Mouse (Mus musculus) G1E (cell line): Measurements from ENCODE around the gene Gm20683. TPM values are rescaled to one million over a fixed set of nuclear protein-coding genes. Genes with fewer than 3 reads are reported as not detected.
"Not testable (repeated sequence)": the region's sequence is repeated elsewhere in the genome, so short reads cannot be mapped to it uniquely, and the experiment has no call there.

Source experiments
- ATAC-seq: 2 replicates; pipeline ENCODE4 v1.8.0; 2016; ENCODE audit warnings: mild to moderate bottlenecking; ENCODE audit not compliant: insufficient number of reproducible peaks, poor library complexity, low FRiP score, severe bottlenecking; ENCODE audit errors: extremely low read depth
- DNase-seq: peaks from one replicate; pipeline ENCODE4 v3.0.0; 2012; ENCODE audit warnings: low spot score
- H3K27me3 ChIP-seq: 2 replicates; pipeline ENCODE4 v1.6.1; 2012; ENCODE audit warnings: mild to moderate bottlenecking, low read length, inconsistent platforms; ENCODE audit not compliant: insufficient read depth
- H3K36me3 ChIP-seq: replicated peaks from 2 replicates; pipeline ENCODE3; 2012; ENCODE audit warnings: mild to moderate bottlenecking, inconsistent platforms
- H3K4me1 ChIP-seq: 2 replicates; pipeline ENCODE4 v1.6.1; 2012; ENCODE audit warnings: low read depth, low read length, inconsistent platforms, mixed read lengths; ENCODE audit not compliant: insufficient read depth
- H3K4me3 ChIP-seq: 2 replicates; pipeline ENCODE4 v1.5.1; 2012; ENCODE audit warnings: low read depth, mild to moderate bottlenecking, inconsistent platforms, low read length, moderate library complexity, mixed read lengths
- H3K9me3 ChIP-seq: replicated peaks from 2 replicates; pipeline ENCODE4 v1.6.1; 2012; ENCODE audit warnings: inconsistent platforms
- CTCF ChIP-seq: IDR thresholded peaks from 2 replicates; pipeline ENCODE4 v1.5.1; 2012; ENCODE audit warnings: low read depth, low read length, inconsistent platforms, mixed read lengths
- GATA1 ChIP-seq: IDR thresholded peaks from 2 replicates; pipeline ENCODE4 v1.6.1; 2012; ENCODE audit warnings: borderline replicate concordance, low read length, inconsistent platforms, mixed read lengths
- GATA2 ChIP-seq: IDR thresholded peaks from 2 replicates; pipeline ENCODE4 v1.6.1; 2012; ENCODE audit warnings: low read depth, low read length, inconsistent platforms, borderline replicate concordance
- POLR2AphosphoS5 ChIP-seq: IDR thresholded peaks from 2 replicates; pipeline ENCODE4 v1.6.1; 2012; ENCODE audit warnings: low read depth, low read length, inconsistent platforms; ENCODE audit not compliant: insufficient replicate concordance
- TAL1 ChIP-seq: conservative IDR thresholded peaks from 2 replicates; pipeline ENCODE4 v1.6.1; 2012; ENCODE audit warnings: low read depth, low read length, inconsistent platforms, mixed read lengths
- polyA plus RNA-seq: library from polyadenylated mRNA; stranded (reverse); fragments of >175 nt; gene quantifications from 2 replicates; pipeline ENCODE4 v1.2.3, GENCODE M21; 2012
- total RNA-seq, 2 experiments: library from RNA; stranded (forward) in 1 of 2; stranded (reverse) in 1 of 2; fragments of 200-1000 nt in 1 of 2; fragments of >200 nt in 1 of 2; fragmentation: Nextera tagmentation in 1 of 2; gene quantifications; 2 replicates each; pipeline ENCODE4 v1.2.3; 2014 to 2017

Gm20683 gene
- total and polyA plus RNA-seq, 3 experiments: 1.1 to 12.4 (median 3.0) TPM

DNA sequence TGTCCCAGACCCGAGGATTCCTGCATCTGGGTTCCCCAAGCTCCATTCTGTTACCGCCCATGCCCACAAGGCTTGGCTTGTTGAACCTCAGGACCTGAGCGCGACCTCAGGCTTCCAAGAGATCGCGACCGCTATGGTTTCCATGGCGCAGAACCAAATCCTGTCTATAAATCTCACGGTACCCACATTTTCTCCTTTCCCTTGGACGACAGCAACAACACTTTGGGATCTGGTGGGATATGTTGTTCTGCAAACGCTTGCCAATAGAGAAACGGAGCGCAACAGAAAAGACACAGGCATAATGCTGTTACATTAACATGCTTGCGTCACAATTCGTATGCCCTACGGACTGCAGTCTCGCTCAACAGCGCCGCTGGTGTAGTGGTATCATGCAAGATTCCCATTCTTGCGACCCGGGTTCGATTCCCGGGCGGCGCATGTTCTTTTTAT is 33.2 kb upstream of the Gm20683 start, which contains the start of gene Mettl26:
Gene Mettl26, plus strand, starts transcription at position 354 of the 450 bp plus-strand sequence.
- DNase-seq (peak; percentile 69), ATAC-seq (peak; percentile 58; the same call in 1 of the 2 replicates)
- no peak for TF ChIP-seq CTCF
- no peak for TF ChIP-seq POLR2AphosphoS5
- TF ChIP-seq GATA1: no peak
- TF ChIP-seq TAL1: no peak
- H3K36me3 ChIP-seq: peaks cover 33% of the 10 kb centered on the region
- no peaks in the 10 kb centered on the region for H3K9me3 ChIP-seq
- peak within 1 kb of the TSS; percentile 93 for H3K4me3 ChIP-seq
- H3K4me1 ChIP-seq: peaks cover 36% of the 10 kb centered on the region
- H3K27me3 ChIP-seq: no peaks in the 10 kb centered on the region; the same call in 1 of the 2 replicates

DNA sequence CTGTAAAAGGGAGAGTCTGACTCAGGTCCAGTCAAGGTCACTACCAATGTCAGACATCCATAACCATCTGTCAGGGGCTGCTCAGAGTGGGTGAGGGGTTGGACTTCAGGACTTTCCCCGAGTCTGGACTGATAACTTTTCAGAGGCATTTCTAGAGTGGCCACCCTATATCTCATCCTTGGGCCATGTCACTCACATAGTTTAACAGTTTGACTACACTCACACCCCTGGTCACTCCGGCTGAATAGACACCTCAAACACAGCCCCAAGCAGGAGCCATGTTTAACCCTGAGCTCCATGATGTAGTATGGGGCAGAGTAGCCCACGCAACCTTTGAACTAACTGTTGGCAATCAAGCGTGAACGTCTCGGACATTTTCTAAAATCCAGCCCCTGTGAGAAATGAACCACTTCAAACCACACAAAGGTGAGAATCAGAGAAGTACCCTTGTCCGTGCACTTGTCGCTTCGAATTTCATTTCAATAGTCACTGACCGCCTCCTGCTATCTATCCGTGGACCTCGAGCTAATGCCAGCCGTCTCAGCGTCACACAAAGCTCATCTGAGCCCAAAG is 32.7 kb upstream of the Gm20683 start:
- DNase-seq (no peak), ATAC-seq (no peak)
- peaks cover 39% of the 10 kb centered on the region for H3K4me1 ChIP-seq

GRCm38 (mm10) chr17:25873405-25874147 is 32.0 kb upstream of the Gm20683 start:
- H3K9me3 ChIP-seq: no peaks in the 10 kb centered on the region
- no peaks in the 10 kb centered on the region; the same call in 1 of the 2 replicates for H3K27me3 ChIP-seq
- no peak for TF ChIP-seq TAL1
- no peak for TF ChIP-seq GATA1
- TF ChIP-seq POLR2AphosphoS5: no peak
- TF ChIP-seq GATA2: no peak
- no peak for TF ChIP-seq CTCF
- peaks cover 45% of the 10 kb centered on the region for H3K4me1 ChIP-seq
- peaks cover 21% of the 10 kb centered on the region for H3K36me3 ChIP-seq
- peak overlapping the region; percentile 93; the same call in 1 of the 2 replicates for H3K4me3 ChIP-seq
- ATAC-seq (no peak), DNase-seq (no peak)

More for the DNA sequence above, 32.7 kb upstream of the Gm20683 start:
- no peaks in the 10 kb centered on the region for H3K9me3 ChIP-seq
- no peaks in the 10 kb centered on the region; the same call in 1 of the 2 replicates for H3K27me3 ChIP-seq
- H3K4me3 ChIP-seq: peak overlapping the region; percentile 93
- peaks cover 28% of the 10 kb centered on the region for H3K36me3 ChIP-seq
- TF ChIP-seq POLR2AphosphoS5 (no peak), TAL1 (no peak), CTCF (no peak), GATA2 (no peak), GATA1 (no peak)

GRCm38 (mm10) chr17:25872676-25873075 is 31.1 kb upstream of the Gm20683 start:
- TF ChIP-seq GATA2 (no peak), TAL1 (no peak), CTCF (no peak), POLR2AphosphoS5 (no peak), GATA1 (no peak)
- Histone ChIP-seq H3K4me3 (no peak overlapping the region), H3K36me3 (peaks cover 12% of the 10 kb centered on the region), H3K27me3 (no peaks in the 10 kb centered on the region; the same call in 1 of the 2 replicates), H3K9me3 (no peaks in the 10 kb centered on the region), H3K4me1 (peaks cover 54% of the 10 kb centered on the region)
- DNase-seq: no peak
- no peak for ATAC-seq

- ATAC-seq, H3K9me3 ChIP-seq, H3K27me3 ChIP-seq, DNase-seq, H3K36me3 ChIP-seq, H3K4me3 ChIP-seq: not testable (repeated sequence)
- H3K4me1 ChIP-seq: peaks cover 57% of the 10 kb centered on the region
These were observed 30.0 kb upstream of the Gm20683 start for GRCm38 (mm10) chr17:25871566-25871965.

DNA sequence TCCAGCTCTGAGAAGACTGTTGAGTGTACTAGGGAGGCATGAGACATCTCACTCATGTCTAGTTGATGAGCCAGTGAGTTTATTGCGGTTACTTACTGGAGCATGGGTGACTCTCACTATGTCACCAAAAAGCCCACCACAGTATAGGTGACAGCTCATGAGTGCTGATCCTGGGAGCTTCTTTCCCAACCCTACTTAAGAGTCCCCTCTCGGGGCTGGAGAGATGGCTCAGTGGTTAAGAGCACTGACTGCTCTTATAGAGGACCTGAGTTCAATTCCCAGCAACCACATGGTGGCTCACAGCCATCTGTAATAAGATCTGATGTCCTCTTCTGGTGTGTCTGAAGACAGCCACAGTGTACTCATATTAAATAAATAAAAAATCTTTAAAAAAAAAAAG is 28.4 kb upstream of the Gm20683 start:
- H3K27me3 ChIP-seq: no peaks in the 10 kb centered on the region; the same call in 1 of the 2 replicates
- TF ChIP-seq POLR2AphosphoS5: no peak
- TF ChIP-seq CTCF: no peak
- TF ChIP-seq GATA2: no peak
- no peak for TF ChIP-seq TAL1
- no peak for TF ChIP-seq GATA1
- DNase-seq (no peak), ATAC-seq (no peak)
- peaks cover 51% of the 10 kb centered on the region for H3K4me1 ChIP-seq
- no peak overlapping the region for H3K4me3 ChIP-seq
- peaks cover 20% of the 10 kb centered on the region for H3K36me3 ChIP-seq
- H3K9me3 ChIP-seq: no peaks in the 10 kb centered on the region
